Mouse (Mus musculus) C2C12 (cell line): ENCODE results near the gene Cnot4.

ENCODE experiments used
- CTCF ChIP-seq: IDR thresholded peaks from one replicate; pipeline ENCODE4 v1.5.1; 2011; ENCODE audit not compliant: control insufficient read depth, insufficient read depth, insufficient read length
- FOSL1 ChIP-seq: IDR thresholded peaks from one replicate; pipeline ENCODE4 v1.8.0; 2011; ENCODE audit warnings: mild to moderate bottlenecking, low read length; ENCODE audit not compliant: poor library complexity, insufficient read depth, severe bottlenecking
- MAX ChIP-seq: IDR thresholded peaks from one replicate; pipeline ENCODE4 v1.6.1; 2011; ENCODE audit warnings: mild to moderate bottlenecking, control low read depth
- MYOD1 ChIP-seq: IDR thresholded peaks from one replicate; pipeline ENCODE4 v1.6.1; 2011; ENCODE audit warnings: low read depth; ENCODE audit not compliant: control insufficient read depth, insufficient read length
- MYOG ChIP-seq: IDR thresholded peaks from one replicate; pipeline ENCODE4 v1.6.1; 2011; ENCODE audit not compliant: control insufficient read depth, insufficient read length; ENCODE audit errors: extremely low read depth
- USF1 ChIP-seq: IDR thresholded peaks from one replicate; pipeline ENCODE4 v1.6.1; 2011; ENCODE audit warnings: low read depth, mild to moderate bottlenecking, control low read depth, moderate library complexity

GRCm38 (mm10) chr6:35176979-35177649 is 43.6 kb upstream of the Cnot4 start, which contains the start of gene Nup205:
- TF ChIP-seq CTCF (no peak), USF1 (peak; percentile 19), MAX (peak; percentile 97), MYOG (no peak), MYOD1 (no peak), FOSL1 (no peak)
